In genomic region chr11:88528522-88529101, GRCm38 (mm10) we compare ENCODE assay signal across 8 mouse cellular contexts.
DNase-seq lines count a peak whose midpoint lies in the region; ATAC-seq lines count a peak whose summit lies in the region.

No protein-coding gene starts in this region.

- H3K36me3 ChIP-seq in liver, embryonic 12.5 days, result no peaks in the 10 kb centered on the region
- H3K36me3 ChIP-seq in heart, embryonic 16.5 days (ENCODE audit: control insufficient read depth, insufficient read depth), result no peaks in the 10 kb centered on the region
- no peaks in the 10 kb centered on the region for H3K36me3 ChIP-seq in midbrain, embryonic 16.5 days (ENCODE audit: control insufficient read depth, insufficient read depth, low read length)

- no peak for ATAC-seq in liver, embryonic 12.5 days
- ATAC-seq in heart, embryonic 16.5 days (replicated peaks; ENCODE audit: extremely low read depth, insufficient read depth, low FRiP score), result no peak
- ATAC-seq in midbrain, embryonic 16.5 days, result no peak
- no peak for ATAC-seq in erythroblast, adult 5-6 weeks (replicated peaks; ENCODE audit: low FRiP score, poor library complexity, severe bottlenecking)
- ATAC-seq in megakaryocyte, adult 5-6 weeks (ENCODE audit: poor library complexity, severe bottlenecking), result no peak

- no peak overlapping the region for H3K9ac ChIP-seq in liver, embryonic 12.5 days
- H3K9ac ChIP-seq in heart, embryonic 16.5 days (ENCODE audit: low read length), result no peak overlapping the region
- no peak overlapping the region for H3K9ac ChIP-seq in midbrain, embryonic 16.5 days (ENCODE audit: low read depth, low read length)

- peaks cover 69% of the 10 kb centered on the region for H3K4me1 ChIP-seq in liver, embryonic 12.5 days
- peaks cover 59% of the 10 kb centered on the region for H3K4me1 ChIP-seq in heart, embryonic 16.5 days (ENCODE audit: control insufficient read depth, insufficient read depth, low read length)
- H3K4me1 ChIP-seq in midbrain, embryonic 16.5 days (ENCODE audit: control insufficient read depth, insufficient read depth, low read length), result peaks cover 53% of the 10 kb centered on the region

- H3K27ac ChIP-seq in liver, embryonic 12.5 days, result no peak overlapping the region
- H3K27ac ChIP-seq in heart, embryonic 16.5 days (ENCODE audit: low read length), result peak overlapping the region; percentile 63
- H3K27ac ChIP-seq in midbrain, embryonic 16.5 days (ENCODE audit: low read length), result peak overlapping the region; percentile 65

- WGBS in liver, embryonic 12.5 days (ENCODE audit: insufficient replicate concordance), result 34% methylated on average over 8 of the region's 8 CpGs
- WGBS in heart, embryonic 16.5 days, result 20% methylated on average over 8 of the region's 8 CpGs
- WGBS in midbrain, embryonic 16.5 days, result 30% methylated on average over 8 of the region's 8 CpGs

- H3K4me2 ChIP-seq in liver, embryonic 12.5 days, result no peak overlapping the region
- no peak overlapping the region for H3K4me2 ChIP-seq in heart, embryonic 16.5 days (ENCODE audit: low read depth, low read length)
- no peak overlapping the region for H3K4me2 ChIP-seq in midbrain, embryonic 16.5 days (ENCODE audit: low read length)

- no peak overlapping the region for H3K4me3 ChIP-seq in liver, embryonic 12.5 days
- no peak overlapping the region for H3K4me3 ChIP-seq in heart, embryonic 16.5 days (ENCODE audit: low read length)
- no peak overlapping the region for H3K4me3 ChIP-seq in midbrain, embryonic 16.5 days (ENCODE audit: low read depth, low read length)

- DNase-seq in liver, result peak; percentile 19
- DNase-seq in kidney, postnatal 10 days, result peak; percentile 82
- no peak for DNase-seq in right cerebral cortex, adult 18-20 months

- no peaks in the 10 kb centered on the region for H3K27me3 ChIP-seq in liver, embryonic 12.5 days (replicated peaks)
- no peaks in the 10 kb centered on the region for H3K27me3 ChIP-seq in heart, embryonic 16.5 days (ENCODE audit: control insufficient read depth, insufficient read depth, low read length)
- H3K27me3 ChIP-seq in midbrain, embryonic 16.5 days (ENCODE audit: control insufficient read depth, insufficient read depth, low read depth, low read length), result no peaks in the 10 kb centered on the region

- H3K9me3 ChIP-seq in liver, embryonic 12.5 days (replicated peaks), result no peaks in the 10 kb centered on the region
- no peaks in the 10 kb centered on the region for H3K9me3 ChIP-seq in heart, embryonic 16.5 days (replicated peaks; ENCODE audit: control insufficient read depth, low read length)
- no peaks in the 10 kb centered on the region for H3K9me3 ChIP-seq in midbrain, embryonic 16.5 days (replicated peaks; ENCODE audit: control insufficient read depth, low read length, poor library complexity, severe bottlenecking)
